Mouse (Mus musculus) kidney, embryonic 16.5 days (tissue): ENCODE data around the gene Olfr1368. TPM values are rescaled to one million over a fixed set of nuclear protein-coding genes. Genes with fewer than 3 reads are reported as not detected.

ENCODE experiments used
- ATAC-seq: fragments of 200-750 bp; cut with Nextera tagmentation; 2 replicates; pipeline ENCODE4 v1.8.0; 2017; ENCODE audit warnings: moderate TSS enrichment; ENCODE audit not compliant: low FRiP score, low TSS enrichment
- H3K27ac ChIP-seq: fragments of 300-500 bp; sonication (generic); 2 replicates; pipeline ENCODE4 v1.5.1; 2014; ENCODE audit warnings: low read length
- H3K27me3 ChIP-seq: fragments of 300-500 bp; sonication (generic); 2 replicates; pipeline ENCODE4 v1.6.1; 2014; ENCODE audit warnings: low read length, control low read depth, mixed read lengths; ENCODE audit not compliant: insufficient read depth
- H3K36me3 ChIP-seq: fragments of 300-500 bp; sonication (generic); 2 replicates; pipeline ENCODE4 v1.6.1; 2014; ENCODE audit warnings: low read length, control low read depth, mixed read lengths; ENCODE audit not compliant: insufficient read depth
- H3K4me1 ChIP-seq: fragments of 300-500 bp; sonication (generic); 2 replicates; pipeline ENCODE4 v1.6.1; 2014; ENCODE audit warnings: low read length, control low read depth, mixed read lengths; ENCODE audit not compliant: insufficient read depth
- H3K4me2 ChIP-seq: fragments of 300-500 bp; sonication (generic); replicated peaks from 2 replicates; pipeline ENCODE4 v1.6.1; 2014; ENCODE audit warnings: low read depth, low read length
- H3K4me3 ChIP-seq: fragments of 300-500 bp; sonication (generic); 2 replicates; pipeline ENCODE4 v1.5.1; 2014; ENCODE audit warnings: mild to moderate bottlenecking, low read length
- H3K9ac ChIP-seq: fragments of 300-500 bp; sonication (generic); replicated peaks from 2 replicates; pipeline ENCODE4 v1.6.1; 2014; ENCODE audit warnings: low read length
- H3K9me3 ChIP-seq: fragments of 300-500 bp; sonication (generic); 2 replicates; pipeline ENCODE4 v1.6.1; 2016; ENCODE audit warnings: low read length, control low read depth
- WGBS: fragments of 180-500 bp; shearing (Covaris S2); extraction: QIAGEN DNeasy Blood & Tissue Kit; methylation state at CpG from one replicate; pipeline ENCODE4 v1.1.7; 2014; 5-methylcytosine and 5-hydroxymethylcytosine counted together
- polyA plus RNA-seq: library from polyadenylated mRNA; unstranded; fragments of >200 nt; fragmentation: Nextera tagmentation; extraction: Ambion mirVana; gene quantifications from 2 replicates; pipeline ENCODE4 v1.2.1, GENCODE M21; 2015

Olfr1368 gene
- polyA plus RNA-seq, 1 experiment from 2014 or later = not detected

DNA sequence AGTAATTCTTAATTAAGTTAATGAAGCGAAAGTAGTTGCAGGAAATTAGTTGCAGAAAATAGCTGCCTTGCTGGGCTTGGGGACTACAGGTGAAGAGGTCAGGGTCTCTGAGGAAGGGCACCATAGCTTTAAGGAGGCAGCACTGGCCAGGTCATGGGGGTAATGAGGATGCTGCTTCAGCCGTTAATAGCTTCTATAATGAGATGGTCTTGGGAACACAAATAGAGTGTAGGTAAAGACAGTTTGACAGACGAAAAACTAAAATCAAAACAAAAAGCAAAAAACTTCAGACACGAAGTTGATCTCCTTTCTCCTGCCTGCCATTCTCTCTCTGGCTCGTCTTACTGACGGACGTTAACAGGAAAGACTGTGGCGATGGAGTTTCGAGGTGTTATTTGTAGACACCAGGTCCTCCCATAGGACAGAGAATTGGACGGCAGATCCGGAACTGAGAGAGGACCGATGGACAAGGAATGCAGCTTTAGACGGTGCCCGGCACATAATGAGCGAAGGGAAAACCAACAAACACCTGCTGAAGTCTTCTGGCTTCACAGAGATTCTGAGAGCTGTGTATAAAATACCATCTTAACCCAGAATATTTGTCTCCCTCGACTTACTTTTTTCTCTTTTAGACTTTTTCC, 22.8 kb upstream of the Olfr1368 start:
- Histone ChIP-seq H3K4me3 (peak overlapping the region; percentile 73), H3K4me2 (peak overlapping the region; percentile 96), H3K36me3 (no peaks in the 10 kb centered on the region), H3K9me3 (no peaks in the 10 kb centered on the region), H3K4me1 (peaks cover 10% of the 10 kb centered on the region; the same call in 1 of the 2 replicates), H3K9ac (peak overlapping the region; percentile 64), H3K27me3 (no peaks in the 10 kb centered on the region), H3K27ac (peak overlapping the region; percentile 56)
- no peak for ATAC-seq
- under 1% methylated on average over 16 of the region's 16 CpGs for WGBS

DNA sequence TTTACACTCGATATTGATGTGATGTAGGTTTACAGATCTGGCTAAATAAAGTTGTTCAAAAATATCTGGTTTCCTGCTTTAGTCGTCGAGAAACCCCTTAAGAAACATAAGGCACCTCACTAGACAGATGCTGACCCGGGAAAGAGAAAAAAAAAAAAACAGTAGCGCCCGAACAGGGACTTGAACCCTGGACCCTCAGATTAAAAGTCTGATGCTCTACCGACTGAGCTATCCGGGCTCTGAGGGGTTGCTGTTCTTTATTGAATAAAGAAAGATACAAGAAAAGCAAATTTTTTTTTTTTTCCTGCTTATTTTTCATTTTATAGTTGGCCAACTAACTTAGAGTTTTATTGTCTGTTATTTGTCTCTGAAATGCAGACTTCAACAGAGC, 22.2 kb upstream of the Olfr1368 start:
- Histone ChIP-seq H3K9ac (no peak overlapping the region; the same call in 1 of the 2 replicates), H3K4me1 (peaks cover 6% of the 10 kb centered on the region; the same call in 1 of the 2 replicates), H3K27ac (no peak overlapping the region; the same call in 1 of the 2 replicates), H3K27me3 (no peaks in the 10 kb centered on the region), H3K4me3 (peak overlapping the region; percentile 73), H3K9me3 (no peaks in the 10 kb centered on the region), H3K4me2 (peak overlapping the region; percentile 96), H3K36me3 (no peaks in the 10 kb centered on the region)
- ATAC-seq = peak; percentile 55; the same call in 1 of the 2 replicates
- under 1% methylated on average over 8 of the region's 8 CpGs for WGBS

DNA sequence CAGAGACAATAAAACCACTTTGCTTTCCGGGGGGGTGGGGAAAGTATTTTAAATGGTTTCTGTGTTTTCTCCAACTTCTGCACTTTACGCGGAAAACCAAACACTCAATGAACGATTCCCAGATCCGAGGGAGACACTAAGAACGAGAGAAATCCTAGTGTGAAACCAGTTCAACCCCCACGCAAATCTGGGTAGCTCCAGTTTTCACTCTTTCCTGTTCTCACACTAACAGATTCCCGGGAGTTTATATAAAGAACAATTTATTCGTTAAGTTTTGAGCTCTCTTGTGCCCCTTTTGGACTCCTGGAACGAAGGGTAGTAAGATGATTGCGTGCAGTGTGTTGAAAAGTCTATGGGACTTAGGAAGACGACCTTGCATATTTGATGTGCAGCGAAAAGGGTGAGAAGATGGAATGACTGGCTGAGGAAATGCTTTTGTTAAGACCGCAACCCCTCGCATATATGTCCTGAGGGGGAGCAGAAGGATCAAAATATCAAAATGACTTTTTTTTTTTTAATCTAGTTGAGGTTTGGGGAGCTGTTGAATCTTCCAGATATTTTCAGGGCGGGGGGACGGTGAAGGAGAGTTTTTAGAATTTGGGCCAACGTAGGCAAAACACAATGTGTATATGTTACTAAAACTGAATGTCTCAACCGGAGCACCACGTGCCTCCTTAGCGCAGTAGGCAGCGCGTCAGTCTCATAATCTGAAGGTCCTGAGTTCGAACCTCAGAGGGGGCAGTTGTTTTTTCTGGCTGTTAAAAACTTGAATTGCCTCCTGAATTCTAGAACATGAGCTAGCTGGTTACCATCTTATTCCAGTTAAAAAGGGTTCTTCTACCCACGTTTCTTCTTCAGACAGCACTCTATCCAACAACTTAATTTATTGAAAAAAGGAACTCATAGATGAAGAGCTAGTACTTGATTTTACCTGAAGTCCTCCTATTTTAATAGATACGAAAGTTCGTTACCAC, 21.6 kb upstream of the Olfr1368 start:
- H3K36me3 ChIP-seq = no peaks in the 10 kb centered on the region
- no peaks in the 10 kb centered on the region for H3K27me3 ChIP-seq
- peak; percentile 66; the same call in 1 of the 2 replicates for ATAC-seq
- H3K4me2 ChIP-seq = peak overlapping the region; percentile 96
- H3K4me3 ChIP-seq = peak overlapping the region; percentile 73
- peak overlapping the region; percentile 69 for H3K9ac ChIP-seq
- peaks cover 6% of the 10 kb centered on the region; the same call in 1 of the 2 replicates for H3K4me1 ChIP-seq
- no peaks in the 10 kb centered on the region for H3K9me3 ChIP-seq
- WGBS = 1% methylated on average over 27 of the region's 27 CpGs
- peak overlapping the region; percentile 51; the same call in 1 of the 2 replicates for H3K27ac ChIP-seq

DNA sequence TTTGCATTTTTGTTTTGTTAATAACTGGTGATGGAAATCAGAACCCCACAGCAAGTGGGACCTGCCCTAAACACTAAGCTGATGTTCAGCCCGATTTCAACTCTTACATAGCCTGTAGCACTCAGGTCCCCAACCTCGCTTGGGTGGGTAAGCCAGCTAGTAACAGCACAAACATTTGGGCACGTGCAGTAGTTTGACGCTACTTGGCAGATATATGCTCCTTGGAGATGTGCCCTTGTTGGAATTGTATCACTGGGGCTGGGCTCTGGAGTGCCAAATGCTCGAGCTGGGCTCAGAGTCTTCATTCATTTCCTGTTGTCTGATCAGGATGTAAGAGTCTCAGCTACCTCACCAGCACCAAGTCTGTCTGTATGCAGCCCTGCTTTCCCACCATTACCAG, 16.9 kb upstream of the Olfr1368 start:
- no peak for ATAC-seq
- no peak overlapping the region for H3K9ac ChIP-seq
- H3K9me3 ChIP-seq = no peaks in the 10 kb centered on the region
- WGBS = 51% methylated on average over 5 of the region's 5 CpGs
- H3K4me3 ChIP-seq = no peak overlapping the region
- H3K4me2 ChIP-seq = no peak overlapping the region
- no peak overlapping the region for H3K27ac ChIP-seq
- no peaks in the 10 kb centered on the region for H3K27me3 ChIP-seq
- no peaks in the 10 kb centered on the region for H3K36me3 ChIP-seq
- H3K4me1 ChIP-seq = peaks cover 4% of the 10 kb centered on the region; the same call in 1 of the 2 replicates

DNA sequence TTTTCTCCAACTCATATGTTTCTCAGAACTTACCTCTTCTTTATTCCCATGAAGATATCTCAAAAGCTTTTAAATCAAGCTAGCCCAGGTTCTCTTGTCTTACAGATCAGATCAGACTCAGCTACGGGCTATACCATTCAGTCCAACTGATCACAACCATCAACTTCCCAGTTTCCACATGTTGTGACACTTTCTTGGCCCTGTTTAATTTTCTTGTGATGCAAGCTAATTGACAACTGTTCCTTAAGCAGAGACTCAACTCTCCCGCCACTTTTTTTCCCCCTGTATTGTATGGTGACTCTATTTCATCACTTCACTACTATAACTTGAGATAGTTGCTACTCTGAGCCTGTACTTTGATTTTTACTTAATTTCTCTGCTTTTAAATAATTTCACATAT, 15.9 kb upstream of the Olfr1368 start:
- ATAC-seq = no peak; the same call in 1 of the 2 replicates
- H3K4me3 ChIP-seq = peak overlapping the region; percentile 64
- H3K4me1 ChIP-seq = peaks cover 4% of the 10 kb centered on the region; the same call in 1 of the 2 replicates
- no peak overlapping the region for H3K27ac ChIP-seq
- no peaks in the 10 kb centered on the region for H3K27me3 ChIP-seq
- no peaks in the 10 kb centered on the region for H3K36me3 ChIP-seq
- no peaks in the 10 kb centered on the region for H3K9me3 ChIP-seq
- no peak overlapping the region for H3K9ac ChIP-seq
- H3K4me2 ChIP-seq = peak overlapping the region; percentile 52
- 40% methylated on average over 2 of the region's 2 CpGs for WGBS

DNA sequence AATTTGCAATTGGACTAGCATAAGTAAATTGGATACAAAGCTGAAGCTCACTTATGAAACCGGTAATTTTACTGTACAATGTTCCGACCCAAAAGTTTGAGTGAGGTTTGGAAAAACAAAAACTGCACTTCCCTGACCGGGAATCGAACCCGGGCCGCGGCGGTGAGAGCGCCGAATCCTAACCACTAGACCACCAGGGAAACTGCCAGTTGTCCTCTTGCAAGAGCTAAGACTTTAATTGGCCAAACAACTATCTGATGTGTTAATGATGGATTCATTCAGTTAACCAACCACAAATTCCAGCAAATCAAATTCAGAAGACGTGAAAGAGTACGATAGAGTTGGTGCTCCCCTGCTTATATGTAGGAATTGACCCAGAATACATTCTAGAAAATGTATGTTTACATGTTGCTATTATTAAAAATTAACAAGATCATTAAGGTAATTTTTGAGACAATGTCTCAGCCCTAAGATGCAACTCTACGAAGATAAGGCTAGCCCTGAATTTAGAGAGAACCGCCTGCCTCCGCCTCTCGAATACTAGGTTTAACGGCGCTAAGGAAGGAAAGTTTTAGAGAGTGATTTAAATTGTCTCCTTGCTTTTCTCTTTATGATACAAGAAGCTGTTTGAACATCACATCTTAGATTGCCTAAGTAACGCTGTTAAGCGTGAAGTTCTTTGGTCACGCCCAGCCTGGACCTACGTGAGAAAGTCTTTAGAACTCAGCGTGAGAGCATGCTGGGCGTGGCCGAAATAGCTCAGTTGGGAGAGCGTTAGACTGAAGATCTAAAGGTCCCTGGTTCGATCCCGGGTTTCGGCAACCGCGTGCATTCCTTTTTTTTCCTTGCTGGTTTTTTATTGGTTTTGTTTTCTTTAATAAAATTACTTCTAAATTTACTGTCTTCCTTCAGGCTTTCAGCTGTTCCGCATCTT, 15.3 kb upstream of the Olfr1368 start:
- no peak overlapping the region for H3K27ac ChIP-seq
- H3K4me3 ChIP-seq = peak overlapping the region; percentile 64
- under 1% methylated on average over 32 of the region's 32 CpGs for WGBS
- no peak overlapping the region; the same call in 1 of the 2 replicates for H3K9ac ChIP-seq
- ATAC-seq = peak; percentile 91
- H3K9me3 ChIP-seq = no peaks in the 10 kb centered on the region
- no peaks in the 10 kb centered on the region for H3K36me3 ChIP-seq
- peak overlapping the region; percentile 99 for H3K4me2 ChIP-seq
- H3K4me1 ChIP-seq = peaks cover 4% of the 10 kb centered on the region; the same call in 1 of the 2 replicates
- H3K27me3 ChIP-seq = no peaks in the 10 kb centered on the region

DNA sequence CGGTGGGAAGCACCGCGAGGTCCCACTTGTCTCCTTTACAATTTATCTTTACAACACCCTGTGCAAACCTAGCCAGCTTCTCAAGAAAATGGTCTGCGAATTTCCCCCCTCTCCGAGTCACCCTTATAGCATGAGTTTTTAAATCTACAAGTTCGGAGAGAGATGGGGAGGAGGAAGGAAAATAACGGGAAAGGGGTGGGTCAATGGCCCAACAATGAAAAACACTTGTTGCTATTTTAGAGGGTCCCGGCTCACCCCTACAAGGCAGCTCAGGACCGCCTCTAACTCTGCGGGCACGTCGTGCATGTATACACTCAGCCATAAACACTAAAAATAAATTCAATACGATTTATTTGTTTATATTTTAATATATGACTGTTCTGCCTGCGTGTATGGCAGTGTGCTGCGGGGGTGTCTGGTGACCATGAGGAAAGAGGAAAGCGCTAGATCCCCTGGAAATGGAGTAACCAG, 14.4 kb upstream of the Olfr1368 start:
- WGBS = under 1% methylated on average over 16 of the region's 16 CpGs
- peak overlapping the region; percentile 71 for H3K9ac ChIP-seq
- H3K27me3 ChIP-seq = no peaks in the 10 kb centered on the region
- no peak overlapping the region for H3K27ac ChIP-seq
- 0 out of 2 replicates have a peak, but pooled peaks have one; percentile 4 for ATAC-seq
- H3K36me3 ChIP-seq = no peaks in the 10 kb centered on the region
- peak overlapping the region; percentile 64 for H3K4me3 ChIP-seq
- no peaks in the 10 kb centered on the region for H3K9me3 ChIP-seq
- H3K4me1 ChIP-seq = peaks cover 4% of the 10 kb centered on the region; the same call in 1 of the 2 replicates
- H3K4me2 ChIP-seq = peak overlapping the region; percentile 99

DNA sequence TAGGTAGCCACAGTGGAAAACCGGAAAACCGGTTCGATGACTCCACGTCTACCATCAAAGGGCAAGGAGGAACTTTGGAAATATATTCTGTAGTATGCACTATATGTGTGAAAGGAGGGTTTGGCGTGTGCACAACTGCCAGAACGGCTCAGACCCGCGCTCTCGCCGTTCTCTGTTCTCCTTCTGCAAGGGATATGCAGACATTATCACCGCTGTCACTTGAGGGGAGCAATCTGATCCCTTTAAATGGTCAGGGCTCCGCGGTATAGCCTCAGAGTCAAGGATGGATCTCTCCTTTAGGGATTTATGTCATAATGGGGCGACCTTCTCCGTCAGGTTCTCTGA, 13.8 kb upstream of the Olfr1368 start:
- Histone ChIP-seq H3K4me1 (peaks cover 4% of the 10 kb centered on the region; the same call in 1 of the 2 replicates), H3K4me2 (peak overlapping the region; percentile 99), H3K36me3 (no peaks in the 10 kb centered on the region), H3K9ac (peak overlapping the region; percentile 71), H3K27ac (no peak overlapping the region), H3K4me3 (peak overlapping the region; percentile 64), H3K9me3 (no peaks in the 10 kb centered on the region), H3K27me3 (no peaks in the 10 kb centered on the region)
- no peak for ATAC-seq
- under 1% methylated on average over 15 of the region's 15 CpGs for WGBS
